Mouse (Mus musculus): Measurements from ENCODE around the gene Sept5.

Sept5 gene

DNA sequence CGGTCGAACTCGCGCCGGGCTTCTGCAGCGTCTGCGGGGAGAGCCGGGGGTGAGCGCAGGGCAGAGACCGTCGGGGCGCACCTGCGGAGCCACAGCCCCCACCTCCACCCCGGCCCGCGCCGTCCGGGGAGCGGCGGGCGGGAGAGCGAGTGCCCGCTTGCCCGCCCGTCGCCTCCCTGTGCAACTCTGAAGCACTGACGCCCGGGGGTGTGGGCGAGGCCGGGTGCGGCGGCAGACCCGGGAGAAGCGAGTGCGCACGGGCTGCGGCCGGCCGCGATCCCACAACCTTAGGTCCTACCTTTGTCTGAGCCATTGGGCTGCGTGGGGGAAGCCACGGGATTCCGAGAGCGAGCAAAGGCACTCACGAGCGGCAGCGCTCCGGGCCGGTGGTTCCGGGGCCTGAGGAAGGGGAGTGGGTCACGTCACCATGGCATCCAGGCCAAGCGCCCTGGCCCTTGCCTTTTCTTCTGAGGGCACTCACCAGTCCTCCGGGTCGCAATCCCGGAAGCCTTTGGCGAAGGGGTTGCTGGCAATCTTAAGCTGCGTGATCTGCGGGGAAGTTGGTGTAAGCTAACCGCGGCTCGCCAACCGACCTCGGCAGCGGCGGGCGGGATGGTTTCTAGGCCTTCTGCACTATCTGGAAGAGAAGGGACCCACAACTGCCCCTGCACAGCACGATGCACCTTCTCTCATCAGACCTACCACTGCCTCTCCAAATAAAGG, 47.2 kb downstream of the Sept5 start:
- no peak for DNase-seq

DNA sequence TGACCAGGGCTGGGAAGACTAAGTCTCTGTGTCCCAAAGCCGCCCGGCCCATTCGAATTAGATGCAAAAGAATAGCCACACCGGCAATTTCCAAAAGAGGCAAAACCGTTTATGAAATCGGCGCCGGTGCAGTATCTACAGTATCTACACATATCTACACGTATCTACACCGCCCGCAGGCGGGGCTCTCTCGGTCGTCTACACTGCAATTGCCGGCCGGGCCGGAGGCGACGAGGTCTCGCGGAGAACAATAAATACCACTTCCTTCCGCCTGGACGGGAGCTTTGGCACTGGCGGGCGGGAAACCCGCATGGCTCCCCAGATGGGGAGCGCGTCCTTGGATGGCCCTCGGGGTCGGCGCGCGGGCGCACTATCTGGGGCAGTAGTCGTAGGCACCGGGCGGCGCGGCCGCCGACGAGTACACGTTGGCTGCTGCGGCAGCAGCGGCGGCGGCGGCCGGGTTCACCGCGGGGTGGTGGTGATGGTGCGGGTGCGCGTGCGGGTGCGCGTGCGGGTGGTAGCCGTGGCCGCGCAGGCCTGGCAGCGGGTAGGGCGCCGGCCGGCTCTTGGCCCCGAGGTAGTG, 48.0 kb downstream of the Sept5 start:
- no peak for DNase-seq

DNA sequence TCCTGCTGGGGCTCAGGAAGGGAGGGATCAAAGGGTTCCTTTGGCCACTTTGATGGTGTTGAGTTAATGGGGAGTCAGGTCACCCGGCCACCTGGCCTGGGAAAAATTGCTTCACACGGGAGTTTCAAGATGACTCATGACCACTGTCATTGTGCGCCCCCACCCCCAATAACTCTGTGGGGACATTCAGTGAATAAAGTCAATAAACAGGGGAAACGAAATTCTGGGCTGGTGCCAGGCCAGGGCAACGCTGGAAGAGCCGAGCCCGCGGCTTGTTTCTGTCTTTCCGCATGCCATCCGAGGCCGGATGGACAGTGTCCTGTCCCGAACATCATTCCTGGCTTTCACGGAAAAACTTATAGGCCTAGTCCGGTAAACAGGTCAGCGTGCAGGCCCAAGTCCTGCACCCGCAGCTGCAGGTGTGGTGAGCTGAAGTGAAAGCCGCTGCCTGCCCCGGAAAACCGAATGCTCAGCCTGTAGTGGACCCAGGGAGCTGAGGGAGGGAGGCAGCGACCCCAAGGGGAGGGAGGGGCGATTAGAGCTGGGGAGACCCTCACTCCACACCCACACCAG, 48.6 kb downstream of the Sept5 start:
- no peak for DNase-seq

DNA sequence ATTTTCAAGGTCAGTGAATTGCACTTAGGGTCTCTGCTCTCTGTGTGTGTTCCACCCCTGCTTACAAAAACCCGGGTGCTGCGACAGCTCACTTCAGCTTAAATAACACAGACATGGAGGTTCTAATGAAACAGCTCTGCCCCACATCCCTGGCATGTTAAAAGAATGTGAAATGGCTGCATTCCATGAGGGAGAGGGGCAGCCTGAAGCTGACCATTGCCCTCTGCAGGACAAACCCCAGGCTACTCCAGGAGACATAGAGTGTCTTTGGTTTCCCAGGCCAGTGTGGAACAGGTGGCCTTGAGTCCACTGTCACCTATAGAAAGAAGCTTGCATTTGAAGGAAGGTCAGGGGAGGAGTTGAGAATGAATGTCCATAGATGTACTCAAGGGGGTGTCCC, 49.4 kb downstream of the Sept5 start:
- no peak for DNase-seq

DNA sequence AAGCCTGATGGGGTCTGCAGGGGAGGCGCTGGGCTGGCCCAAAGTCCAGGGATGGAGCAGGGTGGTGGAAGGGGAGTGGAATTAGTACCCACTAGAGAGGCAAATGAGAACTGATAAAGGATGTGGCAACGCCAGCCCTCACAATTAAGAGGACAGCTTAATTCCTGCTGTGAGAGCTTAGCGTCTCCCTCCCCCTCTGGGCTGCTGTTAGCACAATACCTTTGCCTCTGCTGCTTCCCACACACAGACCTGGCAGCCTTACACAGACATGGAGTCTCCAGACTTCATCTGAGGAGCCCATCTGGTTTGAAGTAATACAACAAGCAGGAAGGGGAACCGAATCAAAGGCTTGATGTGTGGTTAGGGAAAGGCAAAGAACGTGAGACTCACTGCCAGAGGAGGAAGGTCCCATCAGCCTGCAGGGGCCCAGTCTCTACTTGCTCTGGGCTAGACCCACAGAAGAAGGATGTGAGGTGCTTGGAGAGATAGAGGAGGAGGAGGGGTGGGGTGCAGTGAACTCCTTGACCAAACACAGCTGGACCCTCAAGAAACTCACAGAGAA, 52.1 kb downstream of the Sept5 start:
- DNase-seq: no peak

DNA sequence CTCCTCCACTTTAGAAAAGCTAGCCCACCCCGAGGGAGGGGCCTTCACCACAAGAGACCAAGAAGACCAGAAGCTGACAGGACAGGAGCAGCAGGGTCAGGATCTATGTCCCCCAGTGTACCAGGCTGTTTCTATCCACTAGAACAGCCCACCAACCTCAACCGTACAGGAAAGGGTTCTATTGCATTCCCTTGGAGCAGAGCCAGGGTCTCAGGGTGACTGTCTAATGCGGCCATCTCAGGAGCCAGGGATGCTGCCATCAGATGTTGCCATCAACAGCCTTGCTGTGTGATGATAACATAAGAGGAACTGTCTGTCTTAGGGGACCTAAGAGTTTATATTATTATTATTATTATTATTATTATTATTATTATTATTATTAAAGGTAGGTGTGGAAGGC, 52.7 kb downstream of the Sept5 start:
- no peak for DNase-seq

DNA sequence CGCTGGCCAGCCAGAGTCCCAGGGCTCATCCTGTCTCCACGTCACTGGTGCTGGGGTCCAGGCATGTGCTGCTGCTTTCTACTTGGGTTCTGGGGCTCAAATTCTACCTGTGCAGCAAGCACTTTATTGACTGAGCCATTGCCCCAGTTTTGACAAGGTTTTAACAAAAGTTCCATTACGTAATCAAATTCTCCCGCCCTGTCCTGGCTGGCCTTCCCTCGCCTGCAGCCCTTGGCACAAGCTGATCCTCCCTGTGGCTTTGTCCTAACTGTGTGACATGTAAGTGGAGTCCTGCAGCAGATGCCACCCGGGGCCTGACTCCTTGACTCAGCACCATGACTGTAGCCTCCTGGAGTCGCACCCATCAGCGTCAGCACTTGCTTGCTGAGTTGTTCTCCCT, 55.6 kb downstream of the Sept5 start:
- DNase-seq: no peak
